Mouse (Mus musculus) urinary bladder, adult 2 months (tissue): ENCODE data around the gene Stat5a. TPM values are rescaled to one million over a fixed set of nuclear protein-coding genes. Genes with fewer than 3 reads are reported as not detected.

Experiments used
- DNase-seq: peaks from one replicate; pipeline ENCODE4 v3.0.0; 2022; ENCODE audit warnings: low spot score
- polyA plus RNA-seq: library from polyadenylated mRNA; depleted of rRNA; stranded (reverse); fragments of >200 nt; gene quantifications from 2 replicates; pipeline ENCODE4 v1.2.3, GENCODE M21; 2012

Stat5a gene
- polyA plus RNA-seq, 1 experiment = 9.0 TPM

- no peak for DNase-seq
Measured at GRCm38 (mm10) chr11:100896078-100896477, 36.9 kb downstream of the Stat5a start.

- no peak for DNase-seq
Measured at GRCm38 (mm10) chr11:100897294-100898231, 38.4 kb downstream of the Stat5a start.

GRCm38 (mm10) chr11:100898441-100899199, 39.5 kb downstream of the Stat5a start:
- no peak for DNase-seq

- DNase-seq = no peak
Measured at GRCm38 (mm10) chr11:100904580-100905351, 45.6 kb downstream of the Stat5a start.

GRCm38 (mm10) chr11:100905929-100906328, 46.8 kb downstream of the Stat5a start:
- no peak for DNase-seq

- no peak for DNase-seq
Measured at GRCm38 (mm10) chr11:100906885-100907284, 47.7 kb downstream of the Stat5a start.

GRCm38 (mm10) chr11:100908112-100908511, 49.0 kb downstream of the Stat5a start:
- DNase-seq = no peak

- no peak for DNase-seq
Measured at GRCm38 (mm10) chr11:100908567-100908966, 49.4 kb downstream of the Stat5a start.

- DNase-seq = no peak
Measured at GRCm38 (mm10) chr11:100912401-100913155, 53.4 kb downstream of the Stat5a start.

- DNase-seq = no peak
Measured at GRCm38 (mm10) chr11:100914415-100914814, 55.3 kb downstream of the Stat5a start.

GRCm38 (mm10) chr11:100915063-100915462, 55.9 kb downstream of the Stat5a start:
- no peak for DNase-seq

- no peak for DNase-seq
Measured at GRCm38 (mm10) chr11:100916432-100916971, 57.4 kb downstream of the Stat5a start.

GRCm38 (mm10) chr11:100918007-100918406, 58.9 kb downstream of the Stat5a start:
- DNase-seq = no peak

GRCm38 (mm10) chr11:100920887-100921624, 61.9 kb downstream of the Stat5a start:
- no peak for DNase-seq

GRCm38 (mm10) chr11:100924386-100924919, 65.3 kb downstream of the Stat5a start:
- DNase-seq = no peak

GRCm38 (mm10) chr11:100927386-100927785, 68.2 kb downstream of the Stat5a start:
- DNase-seq = no peak

GRCm38 (mm10) chr11:100930611-100931010, 71.5 kb downstream of the Stat5a start:
- no peak for DNase-seq

- no peak for DNase-seq
Measured at GRCm38 (mm10) chr11:100931254-100931921, 72.2 kb downstream of the Stat5a start.
